Mouse (Mus musculus) heart, adult 2 months (tissue): ENCODE data around the gene Phlpp2.

Source experiments
- CTCF ChIP-seq: fragments of 200-600 bp; IDR thresholded peaks from 2 replicates; pipeline ENCODE4 v1.8.1; 2022; ENCODE audit warnings: antibody characterized with exemption, mild to moderate bottlenecking, moderate library complexity
- EP300 ChIP-seq: fragments of 200-500 bp; IDR thresholded peaks from 2 replicates; pipeline ENCODE4 v1.6.1; 2011; ENCODE audit warnings: low read depth, low read length, control low read depth; ENCODE audit not compliant: insufficient read depth
- POLR2A ChIP-seq: fragments of 200-500 bp; IDR thresholded peaks from 2 replicates; pipeline ENCODE4 v1.6.1; 2011; ENCODE audit warnings: mild to moderate bottlenecking, low read depth, low read length, control low read depth; ENCODE audit not compliant: insufficient read depth

DNA sequence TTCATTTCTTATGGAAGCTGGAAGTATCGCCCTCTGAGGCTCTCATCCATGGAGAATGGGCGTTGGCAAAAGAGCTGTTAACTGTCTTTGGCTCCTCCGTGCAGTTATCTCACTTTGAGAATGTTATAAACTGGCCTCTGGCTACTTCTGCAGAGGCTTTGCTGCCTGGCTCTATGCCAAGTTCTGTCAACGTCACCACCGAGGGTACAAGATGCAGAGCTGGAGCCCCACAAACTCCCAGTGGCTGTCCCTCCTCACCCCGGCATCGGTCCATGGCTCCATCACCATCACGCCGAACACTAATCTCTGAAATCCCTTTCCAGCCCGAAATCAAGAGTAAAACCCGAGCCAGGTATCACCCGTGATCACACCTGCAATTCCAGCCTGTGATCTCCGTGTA, 95.1 kb downstream of the Phlpp2 start:
- TF ChIP-seq CTCF, result no peak
- no peak for TF ChIP-seq EP300
- TF ChIP-seq POLR2A, result no peak
